ENCODE assay signal across 11 mouse cellular contexts in the genomic region with DNA sequence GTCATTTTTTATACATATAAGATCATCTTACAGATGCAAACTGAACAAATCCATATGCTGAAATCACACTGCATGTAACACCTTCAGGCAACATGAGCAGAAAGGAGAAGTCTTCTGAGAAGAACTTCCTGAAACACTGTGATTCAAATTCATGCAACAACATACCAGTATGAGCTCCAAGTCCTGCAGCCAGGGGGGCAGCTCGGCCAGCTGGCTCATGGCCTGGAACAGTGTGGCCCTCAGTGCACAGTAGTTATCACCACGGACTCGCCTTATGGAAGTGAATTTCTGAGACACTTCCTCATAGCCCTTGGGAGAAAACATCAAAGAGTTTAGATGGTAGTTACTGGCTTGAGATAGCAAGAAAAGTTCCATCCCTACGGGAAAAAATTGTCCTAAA. TPM values are rescaled to one million over a fixed set of nuclear protein-coding genes. Genes with fewer than 3 reads are reported as not detected.
DNase-seq lines count a peak whose midpoint lies in the region; ATAC-seq lines count a peak whose summit lies in the region.
"Had no signal": no experiment of that assay in that cellular context is flagged by ENCODE, and none has a peak within 500 bp of the region (broad histone marks: within the 10 kb centered on the region; RNA-seq: fewer than 3 reads in every experiment).

No protein-coding gene starts in this region.

- H3K9ac ChIP-seq in forebrain, embryonic 11.5 days (ENCODE audit: low read length), result no peak overlapping the region
- H3K9ac ChIP-seq: limb, embryonic 13.5 days had no signal

- no peaks in the 10 kb centered on the region for H3K4me1 ChIP-seq in forebrain, embryonic 11.5 days (replicated peaks; ENCODE audit: control insufficient read depth, insufficient read depth, low read length)
- H3K4me1 ChIP-seq: limb, embryonic 13.5 days had no signal

- H3K36me3 ChIP-seq in forebrain, embryonic 11.5 days (ENCODE audit: control insufficient read depth, insufficient read depth, low read length), result no peaks in the 10 kb centered on the region; the same call in 1 of the 2 replicates

- no peak overlapping the region for H3K27ac ChIP-seq in forebrain, embryonic 11.5 days (ENCODE audit: low read depth, low read length)
- H3K27ac ChIP-seq: limb, embryonic 13.5 days had no signal

- no peaks in the 10 kb centered on the region for H3K9me3 ChIP-seq in forebrain, embryonic 11.5 days (ENCODE audit: control insufficient read depth, low read length)
- H3K9me3 ChIP-seq: limb, embryonic 13.5 days had no signal

- 93% methylated on average over 4 of the region's 4 CpGs for WGBS in forebrain, embryonic 11.5 days

- no peak overlapping the region for H3K4me2 ChIP-seq in forebrain, embryonic 11.5 days (ENCODE audit: low read depth, low read length, severe bottlenecking)
- H3K4me2 ChIP-seq: limb, embryonic 13.5 days had no signal

- ATAC-seq in granulocyte monocyte progenitor cell, adult 5-6 weeks (replicated peaks; ENCODE audit: poor library complexity, severe bottlenecking), result peak; percentile 45
- ATAC-seq in megakaryocyte, adult 5-6 weeks (ENCODE audit: poor library complexity, severe bottlenecking), result peak; percentile 66
- no peak for ATAC-seq in forebrain, embryonic 11.5 days (replicated peaks; ENCODE audit: low FRiP score)
- ATAC-seq: inflammation-experienced regulatory T-cells, adult 6 months had no signal

- no peaks in the 10 kb centered on the region for H3K27me3 ChIP-seq in forebrain, embryonic 11.5 days (ENCODE audit: control insufficient read depth, insufficient read depth, low read length)
- H3K27me3 ChIP-seq: limb, embryonic 13.5 days had no signal

- H3K4me3 ChIP-seq in forebrain, embryonic 11.5 days (ENCODE audit: low read depth, low read length), result no peak overlapping the region
- H3K4me3 ChIP-seq: erythroblast, embryonic 14.5 days; limb, embryonic 13.5 days had no signal

- DNase-seq in kidney, postnatal 36 days, result peak; percentile 33 to 35
- DNase-seq in kidney, adult 9 months, result no peak
- DNase-seq in cerebellum, adult 9-10 months, result peak; percentile 73
- no peak for DNase-seq in thymus, postnatal 36 days
- no peak for DNase-seq in forebrain, embryonic 11.5 days (ENCODE audit: low spot score)
- no peak for DNase-seq in right cerebral cortex, adult 2 months (ENCODE audit: low spot score in 2 of 2)

RNA-seq across cellular contexts. Expression of gene Otulin, which starts 14.3 kb away (rescaled TPM):
- total RNA-seq in granulocyte monocyte progenitor cell, adult 5-6 weeks (2014; fragmentation: Nextera tagmentation), result 55.0 and 74.2 TPM in 2 replicates
- 41.3 and 50.3 TPM in 2 replicates for total RNA-seq in granulocyte monocyte progenitor cell, adult 5-6 weeks (2017)
- total RNA-seq in megakaryocyte, adult 5-6 weeks (2015), result 69.0 and 83.8 TPM in 2 replicates
- total RNA-seq in megakaryocyte, adult 5-6 weeks (2017), result 40.1 and 40.6 TPM in 2 replicates
- polyA plus RNA-seq in forebrain, embryonic 11.5 days (2014; fragmentation: Nextera tagmentation; extraction: Ambion mirVana), result 35.7 and 44.0 TPM in 2 replicates

Comparison
In these comparisons a context has a peak if more than half of its experiments do, and no peak if none do; other contexts are left out.
1. DNase-seq: peak in kidney, postnatal 36 days (2 of 2) and cerebellum, adult 9-10 months (single experiment); none in kidney, adult 9 months (single experiment), thymus, postnatal 36 days (0 of 2), forebrain, embryonic 11.5 days (single experiment) and right cerebral cortex, adult 2 months (0 of 2).